Mouse (Mus musculus) stomach, postnatal 0 days (tissue): ENCODE measurements around the gene Myh7. TPM values are rescaled to one million over a fixed set of nuclear protein-coding genes. Genes with fewer than 3 reads are reported as not detected.

ENCODE experiments used
- ATAC-seq: fragments of 200-750 bp; cut with Nextera tagmentation; 2 replicates; pipeline ENCODE4 v1.8.0; 2017; ENCODE audit not compliant: low FRiP score, low TSS enrichment
- DNase-seq: peaks from one replicate; pipeline ENCODE4 v3.0.0-alpha.2; 2016; ENCODE audit warnings: low spot score
- H3K27ac ChIP-seq: fragments of 300-500 bp; sonication (generic); replicated peaks from 2 replicates; pipeline ENCODE4 v1.5.1; 2014; ENCODE audit warnings: mild to moderate bottlenecking, control low read depth
- H3K27me3 ChIP-seq: fragments of 300-500 bp; sonication (generic); 2 replicates; pipeline ENCODE4 v1.6.1; 2014; ENCODE audit warnings: low read length; ENCODE audit not compliant: control insufficient read depth, insufficient read depth
- H3K36me3 ChIP-seq: fragments of 300-500 bp; sonication (generic); 2 replicates; pipeline ENCODE4 v1.6.1; 2014; ENCODE audit warnings: low read length, mixed read lengths; ENCODE audit not compliant: control insufficient read depth, insufficient read depth
- H3K4me1 ChIP-seq: fragments of 300-500 bp; sonication (generic); replicated peaks from 2 replicates; pipeline ENCODE4 v1.6.1; 2014; ENCODE audit warnings: antibody characterized with exemption; ENCODE audit not compliant: control insufficient read depth, insufficient read depth
- H3K4me2 ChIP-seq: fragments of 300-500 bp; sonication (generic); replicated peaks from 2 replicates; pipeline ENCODE4 v1.6.1; 2014; ENCODE audit warnings: low read depth, mild to moderate bottlenecking, control low read depth, moderate library complexity
- H3K4me3 ChIP-seq: fragments of 300-500 bp; sonication (generic); 2 replicates; pipeline ENCODE4 v1.5.1; 2014; ENCODE audit warnings: low read depth, low read length, control low read depth
- H3K9ac ChIP-seq: fragments of 300-500 bp; sonication (generic); 2 replicates; pipeline ENCODE4 v1.6.1; 2014; ENCODE audit warnings: mild to moderate bottlenecking, low read length, control low read depth, mixed read lengths
- H3K9me3 ChIP-seq: fragments of 300-500 bp; sonication (generic); 2 replicates; pipeline ENCODE4 v1.6.1; 2016; ENCODE audit warnings: low read length; ENCODE audit not compliant: control insufficient read depth
- CTCF ChIP-seq: IDR thresholded peaks from 2 replicates; pipeline ENCODE4 v1.5.1; 2016; ENCODE audit warnings: antibody characterized with exemption, low read depth, mild to moderate bottlenecking, moderate library complexity
- EP300 ChIP-seq: optimal IDR thresholded peaks from 2 replicates; pipeline ENCODE3; 2016; ENCODE audit warnings: antibody characterized with exemption
- WGBS: fragments of 180-500 bp; shearing (Covaris S2); extraction: QIAGEN DNeasy Blood & Tissue Kit; methylation state at CpG from one replicate; pipeline ENCODE4 v1.1.7; 2014; 5-methylcytosine and 5-hydroxymethylcytosine counted together
- polyA plus RNA-seq: library from polyadenylated mRNA; unstranded; fragments of >200 nt; fragmentation: Nextera tagmentation; extraction: Ambion mirVana; gene quantifications from 2 replicates; pipeline ENCODE4 v1.2.1, GENCODE M21; 2015

The Myh7 gene
- polyA plus RNA-seq, 1 experiment from 2014 or later = 1.4 TPM

GRCm38 (mm10) chr14:54959197-54959596 lies 35.2 kb downstream of the Myh7 start:
- no peak overlapping the region for H3K9ac ChIP-seq
- H3K27ac ChIP-seq = no peak overlapping the region
- no peaks in the 10 kb centered on the region for H3K4me1 ChIP-seq
- 92% methylated on average over 3 of the region's 3 CpGs for whole genome bisulfite sequencing
- no peaks in the 10 kb centered on the region for H3K36me3 ChIP-seq
- DNase-seq (no peak), ATAC-seq (no peak)
- H3K9me3 ChIP-seq = no peaks in the 10 kb centered on the region
- H3K27me3 ChIP-seq = no peaks in the 10 kb centered on the region
- no peak overlapping the region for H3K4me2 ChIP-seq
- no peak for TF ChIP-seq EP300
- TF ChIP-seq CTCF = no peak
- H3K4me3 ChIP-seq = no peak overlapping the region

DNA sequence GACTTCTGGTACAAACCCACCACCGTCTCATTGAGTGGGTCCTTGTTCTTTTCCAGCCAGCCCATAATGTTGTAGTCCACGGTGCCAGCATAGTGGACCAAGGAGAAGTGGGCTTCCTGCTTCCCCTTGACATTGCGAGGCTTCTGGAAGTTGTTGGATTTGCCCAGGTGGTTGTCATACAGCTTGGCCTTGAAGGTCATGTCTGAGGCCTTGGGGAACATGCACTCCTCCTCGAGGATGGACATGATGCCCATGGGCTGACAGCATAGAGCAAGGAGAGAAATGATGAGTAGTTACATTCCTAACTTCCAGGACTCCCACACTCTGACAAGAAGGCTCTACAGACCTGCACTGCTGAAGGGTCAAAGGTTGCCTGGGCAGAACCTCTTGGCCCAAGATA lies 35.9 kb downstream of the Myh7 start:
- no peak overlapping the region for H3K27ac ChIP-seq
- H3K27me3 ChIP-seq = no peaks in the 10 kb centered on the region
- ATAC-seq (no peak), DNase-seq (no peak)
- no peak overlapping the region for H3K4me3 ChIP-seq
- H3K36me3 ChIP-seq = no peaks in the 10 kb centered on the region
- 79% methylated on average over 4 of the region's 4 CpGs for WGBS
- H3K4me1 ChIP-seq = no peaks in the 10 kb centered on the region
- no peak overlapping the region for H3K4me2 ChIP-seq
- TF ChIP-seq CTCF = no peak
- TF ChIP-seq EP300 = no peak
- no peak overlapping the region for H3K9ac ChIP-seq
- no peaks in the 10 kb centered on the region for H3K9me3 ChIP-seq

DNA sequence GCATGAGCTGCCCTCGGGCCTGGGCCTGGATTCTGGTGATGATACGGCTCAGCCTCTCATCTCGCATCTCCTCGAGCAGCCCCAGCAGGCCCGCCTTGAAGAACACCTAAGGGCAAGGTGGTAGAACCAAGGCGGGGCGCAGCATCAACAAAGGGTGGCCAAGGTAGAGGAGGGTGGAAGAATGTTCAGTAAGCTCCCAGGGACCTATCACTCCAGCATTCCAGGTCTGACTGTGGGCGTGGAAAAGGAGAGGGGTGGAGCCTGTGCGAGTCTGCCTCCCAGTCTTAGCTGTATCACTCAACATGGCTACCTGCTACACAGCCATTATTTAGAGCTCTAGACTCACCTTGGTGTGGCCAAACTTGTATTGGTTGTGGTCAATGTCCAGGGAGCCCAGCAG lies 37.9 kb downstream of the Myh7 start:
- ATAC-seq = no peak
- H3K4me2 ChIP-seq = no peak overlapping the region
- 73% methylated on average over 9 of the region's 9 CpGs for WGBS
- H3K27ac ChIP-seq = no peak overlapping the region
- no peak overlapping the region for H3K9ac ChIP-seq
- no peak overlapping the region for H3K4me3 ChIP-seq
- TF ChIP-seq CTCF (no peak), EP300 (no peak)
- no peak for DNase-seq
- no peaks in the 10 kb centered on the region for H3K27me3 ChIP-seq
- H3K9me3 ChIP-seq = no peaks in the 10 kb centered on the region
- no peaks in the 10 kb centered on the region for H3K4me1 ChIP-seq
- H3K36me3 ChIP-seq = no peaks in the 10 kb centered on the region

DNA sequence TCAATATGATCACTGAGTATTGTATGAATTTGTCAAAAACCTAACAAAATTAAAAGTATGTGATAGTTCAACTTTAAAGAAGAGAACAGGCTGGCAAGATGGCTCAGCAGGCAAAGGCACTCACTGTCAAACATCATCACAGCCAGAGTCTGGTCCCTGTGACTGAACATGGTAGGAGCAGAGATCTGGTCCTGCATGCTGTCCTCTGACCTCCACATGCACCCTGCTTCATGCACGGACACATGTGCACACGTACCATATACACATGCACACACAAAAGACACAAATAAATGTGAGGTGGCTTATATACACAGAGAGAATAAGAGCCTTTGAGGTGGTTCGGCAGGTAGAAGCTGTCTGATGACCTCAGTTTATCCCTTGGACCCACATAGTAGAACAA lies 38.9 kb downstream of the Myh7 start:
- TF ChIP-seq CTCF (no peak), EP300 (no peak)
- Histone ChIP-seq H3K27ac (no peak overlapping the region), H3K4me3 (no peak overlapping the region), H3K9ac (no peak overlapping the region), H3K9me3 (no peaks in the 10 kb centered on the region), H3K4me2 (no peak overlapping the region), H3K4me1 (no peaks in the 10 kb centered on the region), H3K27me3 (no peaks in the 10 kb centered on the region), H3K36me3 (no peaks in the 10 kb centered on the region)
- DNase-seq (no peak), ATAC-seq (no peak)
- WGBS = 70% methylated on average over 3 of the region's 3 CpGs

DNA sequence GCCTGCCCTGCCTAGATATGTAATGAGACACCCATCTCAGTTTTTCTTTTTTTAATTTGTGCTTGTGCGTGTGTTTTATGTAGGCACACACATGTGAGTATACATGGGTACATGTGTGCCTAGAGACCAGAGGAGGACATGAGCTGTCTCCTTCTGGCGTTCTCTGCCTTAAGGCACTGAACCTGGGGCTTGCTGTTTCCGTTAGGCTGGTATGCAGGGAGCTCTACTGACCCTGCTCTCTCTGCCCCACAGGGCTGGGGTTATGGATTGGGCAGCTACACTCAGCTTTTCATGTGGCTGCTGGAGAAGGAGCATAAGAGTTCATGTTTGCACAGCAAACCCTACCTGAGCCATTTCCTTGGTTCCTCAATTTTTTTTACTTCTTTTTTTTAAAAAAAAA lies 40.0 kb downstream of the Myh7 start:
- DNase-seq = no peak
- Histone ChIP-seq H3K9ac (no peak overlapping the region), H3K27ac (no peak overlapping the region), H3K4me2 (no peak overlapping the region), H3K4me1 (no peaks in the 10 kb centered on the region), H3K27me3 (no peaks in the 10 kb centered on the region), H3K4me3 (no peak overlapping the region), H3K9me3 (no peaks in the 10 kb centered on the region), H3K36me3 (no peaks in the 10 kb centered on the region)
- ATAC-seq = no peak
- TF ChIP-seq EP300 (no peak), CTCF (no peak)
- 67% methylated on average over 3 of the region's 3 CpGs for WGBS

- Histone ChIP-seq H3K4me1 (no peaks in the 10 kb centered on the region), H3K9me3 (no peaks in the 10 kb centered on the region), H3K27ac (no peak overlapping the region), H3K4me3 (no peak overlapping the region), H3K36me3 (no peaks in the 10 kb centered on the region), H3K27me3 (no peaks in the 10 kb centered on the region), H3K9ac (no peak overlapping the region), H3K4me2 (no peak overlapping the region)
- TF ChIP-seq CTCF (no peak), EP300 (no peak)
- no peak for ATAC-seq
- 89% methylated on average over 8 of the region's 8 CpGs for WGBS
- DNase-seq = no peak
Observed at GRCm38 (mm10) chr14:54953664-54954206, 40.7 kb downstream of the Myh7 start.
